1 mouse cellular context compared by ENCODE assay signal in the genomic region with DNA sequence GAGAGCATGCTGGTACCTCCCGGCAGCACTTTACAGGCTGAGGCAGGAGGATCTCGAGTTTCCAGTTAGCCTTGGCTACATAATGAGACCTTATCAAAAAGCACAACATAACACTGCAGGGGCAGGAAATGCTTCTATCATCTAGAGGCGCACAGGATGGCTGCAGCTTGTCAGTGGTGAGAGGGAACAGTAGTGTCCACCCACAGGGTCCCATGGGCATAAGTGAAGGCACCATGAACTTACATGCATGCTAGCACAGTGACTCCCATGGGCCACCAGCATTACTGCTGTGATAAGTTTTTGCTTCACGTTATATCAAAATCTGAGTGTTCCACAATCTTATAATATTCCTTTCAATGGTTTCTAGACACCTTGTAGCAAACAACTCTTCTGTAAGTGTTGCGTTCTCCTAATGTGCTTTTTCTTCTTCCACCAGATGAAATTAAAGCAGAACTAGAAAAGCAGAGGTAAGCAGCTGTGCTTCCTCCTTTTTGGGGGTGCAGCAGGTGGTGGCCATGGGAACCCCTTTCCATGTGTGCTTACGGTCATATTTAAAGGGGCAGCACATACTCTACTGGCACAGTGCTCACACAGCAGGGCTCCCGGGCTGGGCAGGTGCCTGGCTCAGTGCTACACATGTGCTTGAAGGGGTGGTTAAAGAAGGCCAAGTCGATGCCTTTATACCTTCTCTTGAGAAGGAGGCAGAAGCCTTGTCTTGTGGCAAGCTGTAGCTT.
TF ChIP-seq lines count a peak whose summit lies in the region.

No protein-coding gene starts in this region.

TF ChIP-seq in CH12.LX, 34 proteins besides CTCF, POLR2A, EP300 and RAD21 (continued from another document):
- TF ChIP-seq TCF12 (IDR thresholded peaks at IDR 0.05; ENCODE audit: low read depth, low read length) (no peak), MAFK (IDR thresholded peaks at IDR 0.05; ENCODE audit: insufficient replicate concordance, low read length) (no peak), E2F4 (IDR thresholded peaks at IDR 0.05; ENCODE audit: insufficient replicate concordance, low read depth, low read length) (no peak), SIN3A (IDR thresholded peaks at IDR 0.05; ENCODE audit: low read length) (no peak), KAT2A (IDR thresholded peaks at IDR 0.05; ENCODE audit: insufficient replicate concordance, low read length) (no peak), IRF4 (IDR thresholded peaks at IDR 0.05; ENCODE audit: low read depth, low read length) (no peak)
